Mouse (Mus musculus) ES-Bruce4 (cell line): ENCODE measurements around the gene Sult2b1. TPM values are rescaled to one million over a fixed set of nuclear protein-coding genes. Genes with fewer than 3 reads are reported as not detected.
A peak's percentile ranks its signal among the peaks of the same experiment; 100 is the strongest.

Source experiments
- H3K27ac ChIP-seq: 2 replicates; pipeline ENCODE4 v1.5.1; 2012; ENCODE audit warnings: low read length, inconsistent platforms; ENCODE audit not compliant: insufficient read depth
- H3K27me3 ChIP-seq: 2 replicates; pipeline ENCODE4 v1.6.1; 2012; ENCODE audit warnings: mild to moderate bottlenecking, low read length, inconsistent platforms; ENCODE audit not compliant: control insufficient read depth, poor library complexity, insufficient read depth, severe bottlenecking
- H3K36me3 ChIP-seq: 2 replicates; pipeline ENCODE4 v1.6.1; 2012; ENCODE audit warnings: inconsistent platforms, mild to moderate bottlenecking, low read length, moderate library complexity; ENCODE audit not compliant: control insufficient read depth, poor library complexity, insufficient read depth, severe bottlenecking
- H3K4me1 ChIP-seq: one replicate; pipeline ENCODE4 v1.8.1; 2011; ENCODE audit warnings: low read length; ENCODE audit not compliant: control insufficient read depth, insufficient read depth
- H3K4me3 ChIP-seq: 2 replicates; pipeline ENCODE4 v1.5.1; 2011; ENCODE audit warnings: low read depth, mild to moderate bottlenecking, low read length
- H3K9ac ChIP-seq: 2 replicates; pipeline ENCODE4 v1.6.1; 2012; ENCODE audit warnings: low read depth, mild to moderate bottlenecking, inconsistent platforms; ENCODE audit not compliant: poor library complexity, severe bottlenecking
- H3K9me3 ChIP-seq: replicated peaks from 2 replicates; pipeline ENCODE4 v1.6.1; 2012; ENCODE audit warnings: mild to moderate bottlenecking, low read length, inconsistent platforms; ENCODE audit not compliant: control insufficient read depth, poor library complexity, insufficient read depth, severe bottlenecking
- CTCF ChIP-seq: IDR thresholded peaks from one replicate; pipeline ENCODE4 v1.8.1; 2011; ENCODE audit warnings: low read depth, low read length
- EP300 ChIP-seq: IDR thresholded peaks from 2 replicates; pipeline ENCODE4 v1.6.1; 2011; ENCODE audit warnings: low read depth, low read length; ENCODE audit not compliant: insufficient read depth
- POLR2A ChIP-seq: IDR thresholded peaks from one replicate; pipeline ENCODE4 v1.8.1; 2011; ENCODE audit warnings: low read length; ENCODE audit not compliant: insufficient read depth
- polyA plus RNA-seq: library from polyadenylated mRNA; stranded (reverse); fragments of >200 nt; gene quantifications from 2 replicates; pipeline ENCODE4 v1.2.4, GENCODE M21; 2011; ENCODE audit warnings: low read depth; ENCODE audit not compliant: missing spikeins, insufficient read depth, insufficient read length

Gene Sult2b1
- polyA plus RNA-seq, 1 experiment = 6.4 TPM

GRCm38 (mm10) chr7:45830427-45831127, 46.1 kb upstream of the Sult2b1 start, which contains the start of gene Grwd1:
Grwd1 (minus strand) TSS chr7:45830944.
- H3K4me3 ChIP-seq = peak within 1 kb of the TSS; percentile 91
- peaks cover 34% of the 10 kb centered on the region for H3K36me3 ChIP-seq
- TF ChIP-seq CTCF (no peak), EP300 (no peak), POLR2A (no peak)
- no peaks in the 10 kb centered on the region for H3K4me1 ChIP-seq
- H3K9ac ChIP-seq = peak within 1 kb of the TSS; percentile 64
- H3K9me3 ChIP-seq = no peaks in the 10 kb centered on the region
- H3K27me3 ChIP-seq = peaks cover 14% of the 10 kb centered on the region
- no peak within 1 kb of the TSS for H3K27ac ChIP-seq

DNA sequence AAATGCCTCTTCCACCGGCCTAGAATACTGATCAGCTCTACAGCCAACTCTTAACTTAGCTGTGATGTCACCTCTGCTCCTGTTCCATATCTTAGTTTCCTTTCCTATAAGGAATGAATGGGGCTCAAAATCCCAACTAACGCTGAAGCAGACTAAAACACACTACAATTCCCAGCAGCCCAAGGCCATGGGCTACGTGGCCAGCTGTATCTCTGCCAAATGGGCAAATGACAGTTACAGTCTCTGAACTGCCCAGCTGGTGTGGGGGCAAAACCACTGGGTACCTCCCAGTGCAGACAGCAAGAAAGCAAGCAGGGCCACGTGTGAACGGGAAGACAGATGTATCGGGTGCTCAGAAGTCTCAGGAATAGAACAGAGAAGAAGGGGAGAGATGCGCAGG, 42.2 kb upstream of the Sult2b1 start:
- H3K27me3 ChIP-seq = no peaks in the 10 kb centered on the region
- H3K4me3 ChIP-seq = no peak overlapping the region
- TF ChIP-seq POLR2A = no peak
- no peak for TF ChIP-seq CTCF
- no peak for TF ChIP-seq EP300
- no peak overlapping the region for H3K27ac ChIP-seq
- no peaks in the 10 kb centered on the region for H3K4me1 ChIP-seq
- H3K9ac ChIP-seq = no peak overlapping the region
- no peaks in the 10 kb centered on the region for H3K9me3 ChIP-seq
- peaks cover 48% of the 10 kb centered on the region for H3K36me3 ChIP-seq

DNA sequence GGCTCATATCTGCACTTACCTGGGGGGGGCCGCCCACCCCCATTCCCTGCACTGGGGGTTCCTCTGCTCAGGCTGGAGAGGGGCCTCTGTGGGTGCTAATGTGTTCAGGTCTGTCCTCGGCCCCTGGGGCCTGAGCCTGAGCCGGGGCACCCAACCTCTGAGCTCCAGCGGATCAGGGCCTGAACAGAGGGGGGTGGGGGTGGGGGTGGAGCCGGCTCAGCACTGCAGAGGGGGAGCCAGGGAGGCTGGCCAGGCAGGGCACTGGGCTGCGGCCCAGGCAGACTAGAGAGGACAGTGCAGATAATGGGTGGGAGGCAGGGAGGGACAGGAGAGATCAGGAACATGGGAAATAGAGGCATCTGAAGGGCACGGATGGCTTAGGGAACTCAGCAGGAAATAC, 40.1 kb upstream of the Sult2b1 start, which contains the start of gene Kcnj14:
Gene Kcnj14 (minus strand): TSS at position 185 of the 400 bp plus-strand sequence.
- H3K4me1 ChIP-seq = no peaks in the 10 kb centered on the region
- no peaks in the 10 kb centered on the region for H3K9me3 ChIP-seq
- TF ChIP-seq POLR2A (no peak), CTCF (no peak), EP300 (no peak)
- H3K36me3 ChIP-seq = peaks cover 48% of the 10 kb centered on the region
- no peak within 1 kb of the TSS for H3K4me3 ChIP-seq
- H3K27ac ChIP-seq = no peak within 1 kb of the TSS
- H3K9ac ChIP-seq = no peak within 1 kb of the TSS
- no peaks in the 10 kb centered on the region for H3K27me3 ChIP-seq

GRCm38 (mm10) chr7:45820913-45821312, 36.4 kb upstream of the Sult2b1 start:
- Histone ChIP-seq H3K27ac (no peak overlapping the region), H3K9ac (no peak overlapping the region), H3K4me1 (no peaks in the 10 kb centered on the region), H3K36me3 (peaks cover 18% of the 10 kb centered on the region), H3K4me3 (no peak overlapping the region), H3K9me3 (no peaks in the 10 kb centered on the region), H3K27me3 (no peaks in the 10 kb centered on the region)
- TF ChIP-seq EP300 (no peak), POLR2A (no peak), CTCF (no peak)

DNA sequence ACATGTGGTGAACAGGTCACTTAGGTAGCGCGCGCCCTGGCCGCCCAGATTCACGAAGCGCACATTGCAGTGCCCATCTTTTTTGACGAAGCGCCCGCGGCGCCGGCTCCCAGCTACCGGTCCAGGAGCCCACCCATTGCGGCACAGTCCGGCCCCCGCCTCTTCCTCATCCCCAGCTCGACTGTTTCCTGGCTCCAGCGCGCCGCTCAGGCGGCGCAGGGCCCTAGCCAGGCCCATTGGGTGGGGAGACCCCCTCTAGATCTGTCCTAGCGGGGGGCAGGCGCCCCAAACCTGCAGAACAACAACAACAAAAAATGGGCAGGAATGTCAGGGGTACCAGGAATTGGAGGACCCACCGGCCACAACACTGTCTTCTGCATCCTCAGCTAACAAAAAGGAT, 35.4 kb upstream of the Sult2b1 start:
- no peak for TF ChIP-seq POLR2A
- TF ChIP-seq CTCF = no peak
- no peak for TF ChIP-seq EP300
- peak overlapping the region; percentile 54 for H3K4me3 ChIP-seq
- no peaks in the 10 kb centered on the region for H3K4me1 ChIP-seq
- H3K36me3 ChIP-seq = peaks cover 7% of the 10 kb centered on the region
- H3K27ac ChIP-seq = no peak overlapping the region
- H3K9me3 ChIP-seq = no peaks in the 10 kb centered on the region
- peak overlapping the region; percentile 54 for H3K9ac ChIP-seq
- H3K27me3 ChIP-seq = no peaks in the 10 kb centered on the region

- H3K27me3 ChIP-seq = no peaks in the 10 kb centered on the region
- TF ChIP-seq EP300 = no peak
- TF ChIP-seq CTCF = no peak
- no peak for TF ChIP-seq POLR2A
These were observed 31.5 kb upstream of the Sult2b1 start for GRCm38 (mm10) chr7:45815984-45816351.

More at GRCm38 (mm10) chr7:45815984-45816351, 31.5 kb upstream of the Sult2b1 start:
- H3K4me3 ChIP-seq = no peak overlapping the region
- H3K36me3 ChIP-seq = peaks cover 12% of the 10 kb centered on the region
- no peaks in the 10 kb centered on the region for H3K9me3 ChIP-seq
- H3K4me1 ChIP-seq = no peaks in the 10 kb centered on the region
- H3K27ac ChIP-seq = no peak overlapping the region
- no peak overlapping the region for H3K9ac ChIP-seq
